Comparison of ENCODE assay signal across 25 mouse cellular contexts in the genomic region with DNA sequence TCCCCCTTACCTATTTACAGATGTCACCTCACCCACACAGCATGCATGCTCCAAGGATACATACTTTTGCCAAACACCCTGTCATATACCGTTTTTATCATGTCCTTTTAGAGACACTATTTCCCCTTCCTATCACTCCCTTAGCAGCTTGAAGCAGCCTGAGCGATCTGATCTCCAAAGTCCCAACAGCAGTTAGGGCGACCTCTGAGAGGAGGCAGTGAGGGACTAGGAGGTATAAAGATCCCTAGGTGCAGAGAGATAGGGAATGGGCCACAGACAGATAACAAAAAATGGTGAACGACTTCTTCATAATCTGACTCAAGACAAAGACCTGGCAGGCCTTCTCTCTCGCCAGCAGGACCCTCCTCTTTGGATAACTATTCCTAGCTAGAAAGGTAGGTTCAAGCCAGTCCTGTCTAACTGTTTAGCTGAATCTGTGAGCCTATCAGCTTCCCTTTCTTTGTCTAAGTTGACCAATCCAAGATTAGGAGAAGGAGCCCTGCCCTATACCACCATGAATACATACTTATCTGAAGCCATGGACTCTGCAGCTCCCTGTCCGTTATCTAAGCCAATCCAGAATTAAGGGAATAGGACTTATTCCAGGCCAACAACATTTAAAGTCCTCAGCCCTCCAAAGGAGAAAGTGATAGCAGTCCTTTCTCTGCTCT. TPM values are rescaled to one million over a fixed set of nuclear protein-coding genes. Genes with fewer than 3 reads are reported as not detected.
DNase-seq lines count a peak whose midpoint lies in the region; ATAC-seq and TF ChIP-seq lines count a peak whose summit lies in the region.
"Had no signal": no experiment of that assay in that cellular context is flagged by ENCODE, and none has a peak within 500 bp of the region (broad histone marks: within the 10 kb centered on the region; RNA-seq: fewer than 3 reads in every experiment).

No protein-coding gene starts in this region.

- no peak for TF ChIP-seq CTCF in heart, adult 2 months (IDR thresholded peaks at IDR 0.05)

- peak; percentile 39 for DNase-seq in heart, adult 11 months
- no peak for DNase-seq in heart, adult 2 months
- DNase-seq in liver, embryonic 11.5 days (ENCODE audit: low spot score): no peak
- DNase-seq in lung, postnatal 36 days: no peak
- DNase-seq in adrenal gland, adult 2 months: no peak
- DNase-seq: adrenal gland, postnatal 25 days; B cell, adult 2 months; cerebellum, adult 11-12 months; cerebellum, adult 9-10 months; cerebellum, postnatal 25 days; gastrocnemius, postnatal 10 days; heart, postnatal 10 days; heart, postnatal 4 days had no signal

- H3K4me1 ChIP-seq in heart, adult 2 months (ENCODE audit: control insufficient read depth, insufficient read depth, low read length): no peaks in the 10 kb centered on the region
- 0 out of 2 replicates have a peak, but pooled peaks cover 4% of the 10 kb centered on the region for H3K4me1 ChIP-seq in liver, embryonic 11.5 days (replicated peaks; ENCODE audit: control insufficient read depth, insufficient read depth, low read length)
- peaks cover 11% of the 10 kb centered on the region for H3K4me1 ChIP-seq in liver, embryonic 15.5 days (replicated peaks)
- peaks cover 7% of the 10 kb centered on the region for H3K4me1 ChIP-seq in forebrain, embryonic 12.5 days
- H3K4me1 ChIP-seq: embryonic facial prominence, embryonic 13.5 days; heart, embryonic 10.5 days had no signal

- no peaks in the 10 kb centered on the region for H3K79me2 ChIP-seq in heart, adult 2 months (replicated peaks; ENCODE audit: control insufficient read depth, insufficient read depth, low read length)

- TF ChIP-seq EP300 in heart, adult 2 months (IDR thresholded peaks at IDR 0.05; ENCODE audit: insufficient read depth, low read depth, low read length): no peak

- no peaks in the 10 kb centered on the region for H3K36me3 ChIP-seq in heart, adult 2 months (ENCODE audit: control insufficient read depth, insufficient read depth, low read length)
- H3K36me3 ChIP-seq in liver, embryonic 11.5 days (ENCODE audit: control insufficient read depth, insufficient read depth, low read length): no peaks in the 10 kb centered on the region
- no peaks in the 10 kb centered on the region for H3K36me3 ChIP-seq in liver, embryonic 15.5 days (replicated peaks)
- no peaks in the 10 kb centered on the region for H3K36me3 ChIP-seq in forebrain, embryonic 12.5 days (replicated peaks)
- H3K36me3 ChIP-seq: embryonic facial prominence, embryonic 13.5 days; G1E; heart, embryonic 10.5 days; hindbrain, embryonic 12.5 days had no signal

- ATAC-seq in liver, embryonic 11.5 days (replicated peaks; ENCODE audit: low FRiP score): peak; percentile 94
- peak; percentile 86 for ATAC-seq in liver, embryonic 15.5 days (ENCODE audit: insufficient read depth)
- ATAC-seq in megakaryocyte-erythroid progenitor cell, adult 5-6 weeks (replicated peaks; ENCODE audit: low FRiP score, low TSS enrichment, poor library complexity, severe bottlenecking): peak; percentile 96
- no peak for ATAC-seq in forebrain, embryonic 12.5 days (ENCODE audit: low FRiP score)
- ATAC-seq: CD4-positive, CD25-positive, alpha-beta regulatory T cell, adult 4 months; forebrain, embryonic 14.5 days; hindbrain, embryonic 16.5 days; inflammation-experienced regulatory T-cells, adult 6 months had no signal

- 0 out of 2 replicates have a peak, but pooled peaks cover 1% of the 10 kb centered on the region for H3K27me3 ChIP-seq in heart, adult 2 months (ENCODE audit: control insufficient read depth, insufficient read depth, low read length)
- H3K27me3 ChIP-seq in liver, embryonic 11.5 days (replicated peaks; ENCODE audit: control insufficient read depth, insufficient read depth, low read length): no peaks in the 10 kb centered on the region
- no peaks in the 10 kb centered on the region for H3K27me3 ChIP-seq in liver, embryonic 15.5 days
- H3K27me3 ChIP-seq in forebrain, embryonic 12.5 days: 0 out of 2 replicates have a peak, but pooled peaks cover 9% of the 10 kb centered on the region
- H3K27me3 ChIP-seq: embryonic facial prominence, embryonic 13.5 days; hindbrain, embryonic 12.5 days had no signal

- H3K4me2 ChIP-seq in liver, embryonic 11.5 days: peak overlapping the region; percentile 10
- 0 out of 2 replicates have a peak overlapping the region, but pooled peaks have one; percentile 6 for H3K4me2 ChIP-seq in liver, embryonic 15.5 days
- no peak overlapping the region for H3K4me2 ChIP-seq in forebrain, embryonic 12.5 days
- H3K4me2 ChIP-seq: embryonic facial prominence, embryonic 13.5 days; hindbrain, embryonic 12.5 days had no signal

- H3K27ac ChIP-seq in heart, adult 2 months: no peak overlapping the region
- H3K27ac ChIP-seq in liver, embryonic 11.5 days (ENCODE audit: low read depth, low read length): peak overlapping the region; percentile 61; the same call in 1 of the 2 replicates
- 0 out of 2 replicates have a peak overlapping the region, but pooled peaks have one; percentile 8 for H3K27ac ChIP-seq in liver, embryonic 15.5 days (replicated peaks)
- no peak overlapping the region for H3K27ac ChIP-seq in forebrain, embryonic 12.5 days
- H3K27ac ChIP-seq: embryonic facial prominence, embryonic 13.5 days; heart, embryonic 10.5 days; hindbrain, embryonic 12.5 days had no signal

- TF ChIP-seq POLR2A in heart, adult 2 months (IDR thresholded peaks at IDR 0.05; ENCODE audit: insufficient read depth, low read depth, low read length): no peak

- WGBS in heart, adult 2 months: 52% methylated on average over 6 of the region's 6 CpGs
- 41% methylated on average over 6 of the region's 6 CpGs for WGBS in liver, embryonic 11.5 days
- 22% methylated on average over 6 of the region's 6 CpGs for WGBS in liver, embryonic 15.5 days (ENCODE audit: insufficient replicate concordance)
- WGBS in forebrain, embryonic 12.5 days: 80% methylated on average over 6 of the region's 6 CpGs

- no peak overlapping the region for H3K4me3 ChIP-seq in heart, adult 2 months
- H3K4me3 ChIP-seq in liver, embryonic 11.5 days (ENCODE audit: low read depth, low read length): no peak overlapping the region
- H3K4me3 ChIP-seq in liver, embryonic 15.5 days (replicated peaks): no peak overlapping the region
- H3K4me3 ChIP-seq in forebrain, embryonic 12.5 days (replicated peaks): no peak overlapping the region
- H3K4me3 ChIP-seq: embryonic facial prominence, embryonic 13.5 days; heart, embryonic 10.5 days; hindbrain, embryonic 12.5 days had no signal

- H3K9ac ChIP-seq in heart, adult 2 months (ENCODE audit: low read depth, low read length): no peak overlapping the region
- no peak overlapping the region for H3K9ac ChIP-seq in liver, embryonic 11.5 days (ENCODE audit: low read depth, low read length)
- no peak overlapping the region for H3K9ac ChIP-seq in liver, embryonic 15.5 days
- no peak overlapping the region for H3K9ac ChIP-seq in forebrain, embryonic 12.5 days
- H3K9ac ChIP-seq: embryonic facial prominence, embryonic 13.5 days; hindbrain, embryonic 12.5 days had no signal

- no peaks in the 10 kb centered on the region for H3K9me3 ChIP-seq in liver, embryonic 11.5 days (ENCODE audit: control insufficient read depth, low read length)
- H3K9me3 ChIP-seq in liver, embryonic 15.5 days (replicated peaks): no peaks in the 10 kb centered on the region
- H3K9me3 ChIP-seq in forebrain, embryonic 12.5 days: no peaks in the 10 kb centered on the region
- H3K9me3 ChIP-seq: embryonic facial prominence, embryonic 13.5 days; G1E; heart, embryonic 10.5 days; hindbrain, embryonic 12.5 days had no signal

- intact Hi-C loops in heart, adult 2 months (cut with DNase I): no loop called here

RNA-seq across cellular contexts. Expression of a gene that starts 29.3 kb away (rescaled TPM):
- total RNA-seq in heart, adult 2 months (2021): not detected
- polyA plus RNA-seq in heart, adult 2 months (2012; rRNA removed): not detected in 2 replicates
- polyA plus RNA-seq in liver, embryonic 11.5 days (2014; fragmentation: Nextera tagmentation; extraction: Ambion mirVana): not detected in 2 replicates
- polyA plus RNA-seq in liver, embryonic 15.5 days (2015; fragmentation: Nextera tagmentation; extraction: Ambion mirVana): not detected in 2 replicates
- not detected in 2 replicates for total RNA-seq in megakaryocyte-erythroid progenitor cell, adult 5-6 weeks (2014; fragmentation: Nextera tagmentation)
- not detected in 2 replicates for total RNA-seq in megakaryocyte-erythroid progenitor cell, adult 5-6 weeks (2017)
- 3.8 and 4.4 TPM in 2 replicates for polyA plus RNA-seq in forebrain, embryonic 12.5 days (2016; fragmentation: Nextera tagmentation; extraction: Ambion mirVana)
- total RNA-seq in adrenal gland, adult 2 months (2021): not detected
- polyA plus RNA-seq in adrenal gland, adult 2 months (2012; rRNA removed): not detected in 2 replicates
- total RNA-seq: adrenal gland, postnatal 25 days; G1E; gastrocnemius, postnatal 10 days; granulocyte monocyte progenitor cell, adult 5-6 weeks; heart, postnatal 10 days; heart, postnatal 4 days had no signal
- polyA plus RNA-seq: CD4-positive, CD25-positive, alpha-beta regulatory T cell, adult 4 months; embryonic facial prominence, embryonic 13.5 days; G1E; inflammation-experienced regulatory T-cells, adult 6 months had no signal

RNA-seq across cellular contexts. Expression of a gene that starts 59.1 kb away (rescaled TPM):
- 10 to 100 TPM; 11.6 to 15.7 TPM for total RNA-seq in heart, adult 2 months (2021)
- polyA plus RNA-seq in heart, adult 2 months (2012; rRNA removed): 6.4 and 11.3 TPM in 2 replicates
- polyA plus RNA-seq in liver, embryonic 11.5 days (2014; fragmentation: Nextera tagmentation; extraction: Ambion mirVana): 12.7 and 13.1 TPM in 2 replicates
- polyA plus RNA-seq in liver, embryonic 15.5 days (2015; fragmentation: Nextera tagmentation; extraction: Ambion mirVana): 6.6 and 7.6 TPM in 2 replicates
- total RNA-seq in megakaryocyte-erythroid progenitor cell, adult 5-6 weeks (2014; fragmentation: Nextera tagmentation): 13.1 and 13.3 TPM in 2 replicates
- 16.8 and 22.3 TPM in 2 replicates for total RNA-seq in megakaryocyte-erythroid progenitor cell, adult 5-6 weeks (2017)
- polyA plus RNA-seq in forebrain, embryonic 12.5 days (2016; fragmentation: Nextera tagmentation; extraction: Ambion mirVana): 36.1 and 40.5 TPM in 2 replicates
- total RNA-seq in adrenal gland, adult 2 months (2021): 10 to 100 TPM; 18.6 to 19.5 TPM
- polyA plus RNA-seq in adrenal gland, adult 2 months (2012; rRNA removed): 6.2 and 6.4 TPM in 2 replicates

Comparison
In these comparisons a context has a peak if more than half of its experiments do, and no peak if none do; other contexts are left out.
1. H3K27ac ChIP-seq: peak in liver, embryonic 11.5 days (single experiment) and liver, embryonic 15.5 days (single experiment); none in heart, adult 2 months (single experiment) and forebrain, embryonic 12.5 days (single experiment).